Mouse (Mus musculus): ENCODE data around the gene Calcrl.

DNA sequence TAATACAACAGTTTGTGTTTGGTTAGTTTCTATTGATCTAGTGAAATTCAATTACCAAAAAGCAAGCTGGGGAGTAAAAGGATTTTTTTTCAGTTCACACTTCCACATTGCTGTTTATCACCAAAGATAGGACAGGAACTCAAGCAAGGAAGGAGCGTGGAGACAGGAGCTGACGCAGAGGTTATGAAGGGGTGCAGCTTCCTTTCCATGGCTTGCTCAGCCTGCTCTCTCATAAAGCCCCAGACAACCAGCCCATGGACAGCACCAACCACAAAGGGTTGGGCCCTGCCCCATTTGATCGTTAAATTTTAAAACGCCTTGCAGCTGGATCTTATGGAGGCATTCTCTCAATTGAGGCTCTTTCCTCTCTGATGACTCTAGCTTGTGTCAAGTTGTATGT, 69.9 kb downstream of the Calcrl start:
- no peak for TF ChIP-seq CTCF (IDR thresholded peaks at IDR 0.05; ENCODE audit: low read depth)
- TF ChIP-seq EP300 (IDR thresholded peaks at IDR 0.05; ENCODE audit: low read depth) = no peak

All from heart, postnatal 0 days (tissue).